Mouse (Mus musculus): ENCODE results near the gene Amigo1. TPM values are rescaled to one million over a fixed set of nuclear protein-coding genes. Genes with fewer than 3 reads are reported as not detected.
"Not testable (repeated sequence)": the region's sequence is repeated elsewhere in the genome, so short reads cannot be mapped to it uniquely, and the experiment has no call there.

Gene Amigo1
- polyA plus RNA-seq, 1 experiment from 2014 or later = 4.3 TPM

- Histone ChIP-seq H3K4me1 (peaks cover 14% of the 10 kb centered on the region), H3K27ac (replicated peaks) (peak within 1 kb of the TSS; percentile 77), H3K4me3 (peak within 1 kb of the TSS; percentile 61), H3K27me3 (replicated peaks; ENCODE audit: low read depth, poor library complexity, severe bottlenecking) (peaks cover 66% of the 10 kb centered on the region), H3K36me3 (replicated peaks) (no peaks in the 10 kb centered on the region), H3K9me3 (no peaks in the 10 kb centered on the region)
- WGBS = 3% methylated on average over 44 of the region's 44 CpGs
- DNase-seq (ENCODE audit: low spot score) = peak; percentile 76
Measured at GRCm38 (mm10) chr3:108226558-108227350, 40.6 kb downstream of the Amigo1 start, which contains the start of gene Sypl2. Gene Sypl2, minus strand, starts transcription at chr3:108226648.

DNA sequence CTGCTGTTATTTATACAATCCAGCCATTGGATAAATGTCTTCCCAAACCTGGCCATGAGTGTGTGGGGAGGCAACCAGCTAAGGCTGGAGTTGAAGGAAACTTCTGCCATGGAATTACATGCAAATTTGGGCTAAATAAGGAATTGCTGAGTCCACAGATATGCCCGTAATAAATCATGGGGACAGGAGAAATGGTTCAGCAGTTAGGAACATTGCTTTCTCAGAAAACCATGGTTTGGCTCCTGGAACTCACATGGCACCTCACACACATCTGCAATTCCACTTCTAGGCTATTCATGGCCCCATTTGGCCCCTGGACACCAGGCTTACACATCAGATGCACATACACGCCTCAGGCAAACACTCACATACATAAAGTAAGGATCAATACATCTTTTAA is 41.4 kb downstream of the Amigo1 start:
- Histone ChIP-seq H3K27ac (replicated peaks) (no peak overlapping the region), H3K27me3 (replicated peaks; ENCODE audit: low read depth, poor library complexity, severe bottlenecking) (peaks cover 61% of the 10 kb centered on the region), H3K4me3 (peak overlapping the region; percentile 61), H3K4me1 (peaks cover 14% of the 10 kb centered on the region), H3K36me3 (replicated peaks) (no peaks in the 10 kb centered on the region), H3K9me3 (no peaks in the 10 kb centered on the region)
- WGBS = 82% methylated on average over 2 of the region's 2 CpGs
- DNase-seq (ENCODE audit: low spot score) = no peak

GRCm38 (mm10) chr3:108231646-108232045 is 45.5 kb downstream of the Amigo1 start:
- Histone ChIP-seq H3K36me3 (replicated peaks) (no peaks in the 10 kb centered on the region), H3K4me1 (peaks cover 3% of the 10 kb centered on the region), H3K27me3 (replicated peaks; ENCODE audit: low read depth, poor library complexity, severe bottlenecking) (peaks cover 20% of the 10 kb centered on the region), H3K27ac (replicated peaks) (no peak overlapping the region), H3K9me3 (no peaks in the 10 kb centered on the region), H3K4me3 (no peak overlapping the region)
- DNase-seq (ENCODE audit: low spot score) = no peak
- 87% methylated on average over 4 of the region's 4 CpGs for WGBS

DNA sequence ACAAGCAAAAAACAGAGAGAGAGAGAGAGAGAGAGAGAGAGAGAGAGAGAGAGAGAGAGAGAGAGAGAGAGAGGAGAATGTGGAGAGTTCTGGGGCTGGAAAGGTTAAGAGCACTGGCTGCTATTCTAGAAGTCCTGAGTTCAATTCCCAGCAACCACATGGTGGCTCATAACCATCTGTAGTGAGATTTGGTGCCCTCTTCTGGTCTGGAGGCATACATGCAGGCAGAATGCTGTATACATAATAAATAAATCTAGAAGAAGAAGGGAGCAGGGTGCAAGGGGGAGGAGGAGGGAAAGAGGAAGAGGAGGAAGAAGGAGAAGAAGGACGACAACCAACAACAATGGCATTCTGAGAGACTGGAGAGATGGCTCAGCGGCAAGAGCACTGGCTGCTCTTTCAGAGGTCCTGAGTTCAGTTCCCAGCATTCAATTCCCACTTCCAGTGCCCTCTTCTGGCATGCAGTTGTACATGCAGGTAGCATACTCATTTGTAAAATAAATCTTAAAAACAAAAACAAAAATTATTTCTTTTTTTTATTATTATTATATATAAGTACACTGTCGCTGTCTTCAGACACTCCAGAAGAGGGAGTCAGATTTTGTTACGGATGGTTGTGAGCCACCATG is 51.5 kb downstream of the Amigo1 start:
- H3K27me3 ChIP-seq (replicated peaks; ENCODE audit: low read depth, poor library complexity, severe bottlenecking); H3K9me3 ChIP-seq; DNase-seq (ENCODE audit: low spot score); H3K27ac ChIP-seq (replicated peaks); H3K4me3 ChIP-seq; H3K36me3 ChIP-seq (replicated peaks); H3K4me1 ChIP-seq: not testable (repeated sequence)
- WGBS = 85% methylated on average over 4 of the region's 4 CpGs

- Histone ChIP-seq H3K27ac (replicated peaks) (no peak overlapping the region), H3K9me3 (no peaks in the 10 kb centered on the region), H3K36me3 (replicated peaks) (no peaks in the 10 kb centered on the region), H3K4me1 (no peaks in the 10 kb centered on the region), H3K27me3 (replicated peaks; ENCODE audit: low read depth, poor library complexity, severe bottlenecking) (no peaks in the 10 kb centered on the region), H3K4me3 (no peak overlapping the region)
- 90% methylated on average over 3 of the region's 3 CpGs for WGBS
- no peak for DNase-seq (ENCODE audit: low spot score)
Measured at GRCm38 (mm10) chr3:108241243-108241839, 55.2 kb downstream of the Amigo1 start.

Other genes starting within 250 kb of the Amigo1 start
- gene Gstm6, start 242.6 kb upstream of the Amigo1 start, polyA plus RNA-seq (2016; fragmentation: Nextera tagmentation; extraction: Ambion mirVana) = 8.6 and 8.9 TPM in 2 replicates
- gene Gstm3, start 217.1 kb upstream of the Amigo1 start, polyA plus RNA-seq (2016; fragmentation: Nextera tagmentation; extraction: Ambion mirVana) = not detected in 2 replicates
- 21.0 and 21.8 TPM in 2 replicates for gene Gstm2, start 199.9 kb upstream of the Amigo1 start, polyA plus RNA-seq (2016; fragmentation: Nextera tagmentation; extraction: Ambion mirVana)
- gene Gstm1, start 168.4 kb upstream of the Amigo1 start, polyA plus RNA-seq (2016; fragmentation: Nextera tagmentation; extraction: Ambion mirVana) = 32.4 and 35.2 TPM in 2 replicates
- 12.9 and 13.2 TPM in 2 replicates for gene Gstm4, start 141.4 kb upstream of the Amigo1 start, polyA plus RNA-seq (2016; fragmentation: Nextera tagmentation; extraction: Ambion mirVana)
- gene Ampd2, start 99.7 kb upstream of the Amigo1 start, polyA plus RNA-seq (2016; fragmentation: Nextera tagmentation; extraction: Ambion mirVana) = 69.4 and 70.6 TPM in 2 replicates
- gene Gnat2, start 93.5 kb upstream of the Amigo1 start, polyA plus RNA-seq (2016; fragmentation: Nextera tagmentation; extraction: Ambion mirVana) = 0.90 and 1.3 TPM in 2 replicates
- gene Gnai3, start 40.2 kb upstream of the Amigo1 start, polyA plus RNA-seq (2016; fragmentation: Nextera tagmentation; extraction: Ambion mirVana) = 194 and 195 TPM in 2 replicates
- gene Gpr61, start 31.5 kb upstream of the Amigo1 start, polyA plus RNA-seq (2016; fragmentation: Nextera tagmentation; extraction: Ambion mirVana) = 0.30 and 0.36 TPM in 2 replicates
- 3.1 and 3.4 TPM in 2 replicates for gene Cyb561d1, start 14.9 kb downstream of the Amigo1 start, polyA plus RNA-seq (2016; fragmentation: Nextera tagmentation; extraction: Ambion mirVana)
- gene Atxn7l2, start 24.6 kb downstream of the Amigo1 start, polyA plus RNA-seq (2016; fragmentation: Nextera tagmentation; extraction: Ambion mirVana) = 23.9 and 25.8 TPM in 2 replicates
- gene Sypl2, start 40.3 kb downstream of the Amigo1 start, polyA plus RNA-seq (2016; fragmentation: Nextera tagmentation; extraction: Ambion mirVana) = 0.55 and 0.95 TPM in 2 replicates
- gene Psma5, start 70.6 kb downstream of the Amigo1 start, polyA plus RNA-seq (2016; fragmentation: Nextera tagmentation; extraction: Ambion mirVana) = 361 and 368 TPM in 2 replicates
- gene Sort1, start 97.7 kb downstream of the Amigo1 start, polyA plus RNA-seq (2016; fragmentation: Nextera tagmentation; extraction: Ambion mirVana) = 12.9 and 15.5 TPM in 2 replicates
- gene Mybphl, start 178.6 kb downstream of the Amigo1 start, polyA plus RNA-seq (2016; fragmentation: Nextera tagmentation; extraction: Ambion mirVana) = 0.22 TPM in 1 of 2 replicates, not detected in the other
- gene Psrc1, start 197.5 kb downstream of the Amigo1 start, polyA plus RNA-seq (2016; fragmentation: Nextera tagmentation; extraction: Ambion mirVana) = 97.9 and 100.0 TPM in 2 replicates
- 10.2 and 20.1 TPM in 2 replicates for gene Celsr2, start 229.2 kb downstream of the Amigo1 start, polyA plus RNA-seq (2016; fragmentation: Nextera tagmentation; extraction: Ambion mirVana)

All from embryonic facial prominence, embryonic 10.5 days (tissue).